Mouse (Mus musculus) embryo, embryonic 9.5 days (tissue): ENCODE data around the gene Ccpg1os.

Source experiments
- DNase-seq: peaks from one replicate; pipeline ENCODE4 v3.0.0-alpha.2; 2017; ENCODE audit errors: extremely low spot score

The Ccpg1os gene

GRCm38 (mm10) chr9:72985250-72986220, at the start of gene Ccpg1os, which contains the start of gene Ccpg1:
Gene Ccpg1os (minus strand): TSS chr9:72985382.
Gene Ccpg1 (plus strand): TSS chr9:72985429.
- DNase-seq, result peak; percentile 93

GRCm38 (mm10) chr9:73033406-73033805, 48.2 kb upstream of the Ccpg1os start:
- DNase-seq, result no peak

GRCm38 (mm10) chr9:73031421-73031820, 46.2 kb upstream of the Ccpg1os start:
- no peak for DNase-seq

GRCm38 (mm10) chr9:73030443-73030842, 45.3 kb upstream of the Ccpg1os start:
- DNase-seq, result no peak

- DNase-seq, result peak; percentile 53
Observed at GRCm38 (mm10) chr9:73025818-73026636, 40.8 kb upstream of the Ccpg1os start.

- DNase-seq, result no peak
Observed at GRCm38 (mm10) chr9:73020566-73021097, 35.5 kb upstream of the Ccpg1os start.

- DNase-seq, result no peak
Observed at GRCm38 (mm10) chr9:73019841-73020240, 34.7 kb upstream of the Ccpg1os start.

- no peak for DNase-seq
Observed at GRCm38 (mm10) chr9:73014724-73015123, 29.5 kb upstream of the Ccpg1os start.

GRCm38 (mm10) chr9:73012629-73013028, 27.4 kb upstream of the Ccpg1os start:
- no peak for DNase-seq

- no peak for DNase-seq
Observed at GRCm38 (mm10) chr9:73008384-73008783, 23.2 kb upstream of the Ccpg1os start.

- DNase-seq, result no peak
Observed at GRCm38 (mm10) chr9:73006175-73006574, 21.0 kb upstream of the Ccpg1os start.

- no peak for DNase-seq
Observed at GRCm38 (mm10) chr9:73005106-73005505, 19.9 kb upstream of the Ccpg1os start.

- no peak for DNase-seq
Observed at GRCm38 (mm10) chr9:73004076-73004475, 18.9 kb upstream of the Ccpg1os start.

- no peak for DNase-seq
Observed at GRCm38 (mm10) chr9:73002177-73002576, 17.0 kb upstream of the Ccpg1os start.

GRCm38 (mm10) chr9:73001314-73002011, 16.3 kb upstream of the Ccpg1os start:
- DNase-seq, result no peak

- DNase-seq, result no peak
Observed at GRCm38 (mm10) chr9:73000487-73000886, 15.3 kb upstream of the Ccpg1os start.

GRCm38 (mm10) chr9:72996806-72997205, 11.6 kb upstream of the Ccpg1os start:
- no peak for DNase-seq

GRCm38 (mm10) chr9:72996167-72996566, 11.0 kb upstream of the Ccpg1os start:
- DNase-seq, result no peak

GRCm38 (mm10) chr9:72992576-72992975, 7.4 kb upstream of the Ccpg1os start:
- DNase-seq, result no peak

- no peak for DNase-seq
Observed at GRCm38 (mm10) chr9:72991420-72991819, 6.2 kb upstream of the Ccpg1os start.

GRCm38 (mm10) chr9:72988706-72989105, 3.5 kb upstream of the Ccpg1os start:
- DNase-seq, result no peak

- DNase-seq, result no peak
Observed at GRCm38 (mm10) chr9:72987703-72988102, 2.5 kb upstream of the Ccpg1os start.
